Mouse (Mus musculus): Measurements from ENCODE around the gene Dazap1. TPM values are rescaled to one million over a fixed set of nuclear protein-coding genes. Genes with fewer than 3 reads are reported as not detected.
A peak's percentile ranks its signal among the peaks of the same experiment; 100 is the strongest.

Dazap1 gene
- total RNA-seq, 1 experiment: 154 TPM

GRCm38 (mm10) chr10:80320340-80320760, 59.1 kb downstream of the Dazap1 start, which contains the start of gene 2310011J03Rik:
2310011J03Rik (minus strand) TSS chr10:80320537.
- Histone ChIP-seq H3K9me3 (ENCODE audit: control insufficient read depth, insufficient read depth, low read depth, low read length) (no peaks in the 10 kb centered on the region), H3K27ac (ENCODE audit: insufficient read depth, low read depth, low read length, poor library complexity, severe bottlenecking) (peak within 1 kb of the TSS; percentile 28; the same call in 1 of the 2 replicates), H3K9ac (ENCODE audit: insufficient read depth, low read depth, low read length, poor library complexity, severe bottlenecking) (peak within 1 kb of the TSS; percentile 77), H3K4me1 (ENCODE audit: control insufficient read depth in 2 of 2, insufficient read depth in 2 of 2, low read length in 2 of 2, poor library complexity in 1 of 2) (peaks cover 0 to 23% of the 10 kb centered on the region in 2 experiments; a peak in 1 of 4 replicates), H3K36me3 (ENCODE audit: control insufficient read depth, insufficient read depth, low read length, poor library complexity, severe bottlenecking) (peaks cover 7% of the 10 kb centered on the region; the same call in 1 of the 2 replicates), H3K4me3 (ENCODE audit: insufficient read depth in 1 of 2, low read depth in 1 of 2, low read length in 2 of 2, poor library complexity in 1 of 2, severe bottlenecking in 1 of 2) (peak within 1 kb of the TSS; percentile 73 to 94)
- in situ Hi-C loops (cut with MboI; ENCODE audit: low sequenced_read_pairs in 2 of 2, unreplicated experiment in 2 of 2): no loop called here
- TF ChIP-seq MAFK (IDR thresholded peaks at IDR 0.05; ENCODE audit: insufficient read depth, low read depth, low read length) (no peak), ZNF384 (IDR thresholded peaks at IDR 0.05; ENCODE audit: low read depth, low read length) (no peak), HCFC1 (IDR thresholded peaks at IDR 0.05; ENCODE audit: borderline replicate concordance, insufficient read depth, low read length) (no peak), ZC3H11A (IDR thresholded peaks at IDR 0.05; ENCODE audit: borderline replicate concordance, low read depth, low read length) (no peak), CHD2 (IDR thresholded peaks at IDR 0.05; ENCODE audit: low read depth, low read length) (no peak)
- DNase-seq (ENCODE audit: low read depth, low spot score): peak; percentile 86

GRCm38 (mm10) chr10:80321014-80321669, 59.9 kb downstream of the Dazap1 start:
- no peak for DNase-seq (ENCODE audit: low read depth, low spot score)
- Histone ChIP-seq H3K4me1 (ENCODE audit: control insufficient read depth in 2 of 2, insufficient read depth in 2 of 2, low read length in 2 of 2, poor library complexity in 1 of 2) (peaks cover 0 to 22% of the 10 kb centered on the region in 2 experiments; a peak in 1 of 4 replicates), H3K27ac (ENCODE audit: insufficient read depth, low read depth, low read length, poor library complexity, severe bottlenecking) (no peak overlapping the region; the same call in 1 of the 2 replicates), H3K9me3 (ENCODE audit: control insufficient read depth, insufficient read depth, low read depth, low read length) (no peaks in the 10 kb centered on the region), H3K36me3 (ENCODE audit: control insufficient read depth, insufficient read depth, low read length, poor library complexity, severe bottlenecking) (peaks cover 7% of the 10 kb centered on the region; the same call in 1 of the 2 replicates), H3K4me3 (ENCODE audit: insufficient read depth in 1 of 2, low read depth in 1 of 2, low read length in 2 of 2, poor library complexity in 1 of 2, severe bottlenecking in 1 of 2) (peak overlapping the region in 1 of 2 experiments; percentile 73; a peak in 2 of 4 replicates), H3K9ac (ENCODE audit: insufficient read depth, low read depth, low read length, poor library complexity, severe bottlenecking) (peak overlapping the region; percentile 62; the same call in 1 of the 2 replicates)
- TF ChIP-seq CHD2 (IDR thresholded peaks at IDR 0.05; ENCODE audit: low read depth, low read length) (0 out of 2 replicates have a peak, but pooled peaks have one; percentile 18), ZC3H11A (IDR thresholded peaks at IDR 0.05; ENCODE audit: borderline replicate concordance, low read depth, low read length) (no peak), ZNF384 (IDR thresholded peaks at IDR 0.05; ENCODE audit: low read depth, low read length) (peak; percentile 89)
- in situ Hi-C loops (cut with MboI; ENCODE audit: low sequenced_read_pairs in 2 of 2, unreplicated experiment in 2 of 2): no loop called here

- TF ChIP-seq MAFK (IDR thresholded peaks at IDR 0.05; ENCODE audit: insufficient read depth, low read depth, low read length) (no peak), HCFC1 (IDR thresholded peaks at IDR 0.05; ENCODE audit: borderline replicate concordance, insufficient read depth, low read length) (no peak), ZNF384 (IDR thresholded peaks at IDR 0.05; ENCODE audit: low read depth, low read length) (no peak), CHD2 (IDR thresholded peaks at IDR 0.05; ENCODE audit: low read depth, low read length) (no peak), ZC3H11A (IDR thresholded peaks at IDR 0.05; ENCODE audit: borderline replicate concordance, low read depth, low read length) (no peak)
- in situ Hi-C loops (cut with MboI; ENCODE audit: low sequenced_read_pairs in 2 of 2, unreplicated experiment in 2 of 2): no loop called here
These were observed 60.6 kb downstream of the Dazap1 start for GRCm38 (mm10) chr10:80321670-80322581.

DNA sequence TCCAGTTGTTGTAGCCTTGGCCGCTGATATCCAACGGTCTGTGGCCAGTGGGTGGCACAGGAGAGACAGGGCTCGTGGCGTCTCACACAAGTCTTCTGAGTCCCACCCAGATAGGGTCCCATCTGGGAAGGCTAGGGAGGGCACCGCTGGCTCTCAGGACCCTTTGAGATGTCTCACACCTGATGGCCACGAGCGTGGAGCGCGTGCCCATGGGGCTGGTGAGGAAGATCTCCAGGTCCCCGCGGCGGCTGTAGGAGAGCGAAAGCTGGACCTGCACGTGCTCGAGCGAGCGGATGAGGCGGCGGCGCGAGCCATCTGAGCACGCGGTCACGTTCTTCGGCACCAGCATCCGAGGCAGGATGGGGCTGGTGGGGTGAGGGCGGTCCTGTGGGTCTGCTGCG, 61.5 kb downstream of the Dazap1 start:
- in situ Hi-C loops (cut with MboI; ENCODE audit: low sequenced_read_pairs in 2 of 2, unreplicated experiment in 2 of 2): no loop called here

More at GRCm38 (mm10) chr10:80321670-80322581, 60.6 kb downstream of the Dazap1 start:
- peaks cover 0 to 22% of the 10 kb centered on the region in 2 experiments; a peak in 1 of 4 replicates for H3K4me1 ChIP-seq (ENCODE audit: control insufficient read depth in 2 of 2, insufficient read depth in 2 of 2, low read length in 2 of 2, poor library complexity in 1 of 2)
- peaks cover 7% of the 10 kb centered on the region; the same call in 1 of the 2 replicates for H3K36me3 ChIP-seq (ENCODE audit: control insufficient read depth, insufficient read depth, low read length, poor library complexity, severe bottlenecking)
- no peaks in the 10 kb centered on the region for H3K9me3 ChIP-seq (ENCODE audit: control insufficient read depth, insufficient read depth, low read depth, low read length)
- no peak overlapping the region for H3K4me3 ChIP-seq (ENCODE audit: insufficient read depth in 1 of 2, low read depth in 1 of 2, low read length in 2 of 2, poor library complexity in 1 of 2, severe bottlenecking in 1 of 2)
- H3K9ac ChIP-seq (ENCODE audit: insufficient read depth, low read depth, low read length, poor library complexity, severe bottlenecking): no peak overlapping the region
- no peak overlapping the region for H3K27ac ChIP-seq (ENCODE audit: insufficient read depth, low read depth, low read length, poor library complexity, severe bottlenecking)
- DNase-seq (ENCODE audit: low read depth, low spot score): no peak

More for the DNA sequence above, 61.5 kb downstream of the Dazap1 start:
- no peak for DNase-seq (ENCODE audit: low read depth, low spot score)
- peaks cover 5% of the 10 kb centered on the region; the same call in 1 of the 2 replicates for H3K36me3 ChIP-seq (ENCODE audit: control insufficient read depth, insufficient read depth, low read length, poor library complexity, severe bottlenecking)
- H3K9me3 ChIP-seq (ENCODE audit: control insufficient read depth, insufficient read depth, low read depth, low read length): no peaks in the 10 kb centered on the region
- peaks cover 0 to 22% of the 10 kb centered on the region in 2 experiments; a peak in 1 of 4 replicates for H3K4me1 ChIP-seq (ENCODE audit: control insufficient read depth in 2 of 2, insufficient read depth in 2 of 2, low read length in 2 of 2, poor library complexity in 1 of 2)
- peak overlapping the region; percentile 46 for H3K9ac ChIP-seq (ENCODE audit: insufficient read depth, low read depth, low read length, poor library complexity, severe bottlenecking)
- H3K4me3 ChIP-seq (ENCODE audit: insufficient read depth in 1 of 2, low read depth in 1 of 2, low read length in 2 of 2, poor library complexity in 1 of 2, severe bottlenecking in 1 of 2): peak overlapping the region; percentile 73 to 76
- TF ChIP-seq HCFC1 (IDR thresholded peaks at IDR 0.05; ENCODE audit: borderline replicate concordance, insufficient read depth, low read length) (no peak), ZC3H11A (IDR thresholded peaks at IDR 0.05; ENCODE audit: borderline replicate concordance, low read depth, low read length) (no peak), CHD2 (IDR thresholded peaks at IDR 0.05; ENCODE audit: low read depth, low read length) (no peak), ZNF384 (IDR thresholded peaks at IDR 0.05; ENCODE audit: low read depth, low read length) (no peak), MAFK (IDR thresholded peaks at IDR 0.05; ENCODE audit: insufficient read depth, low read depth, low read length) (no peak)
- no peak overlapping the region for H3K27ac ChIP-seq (ENCODE audit: insufficient read depth, low read depth, low read length, poor library complexity, severe bottlenecking)

Data from ES-E14 (cell line).